Mouse (Mus musculus): Measurements from ENCODE around the gene B4galt3. TPM values are rescaled to one million over a fixed set of nuclear protein-coding genes. Genes with fewer than 3 reads are reported as not detected.
"Not testable (repeated sequence)": the region's sequence is repeated elsewhere in the genome, so short reads cannot be mapped to it uniquely, and the experiment has no call there.

B4galt3 gene
- total RNA-seq, 2 experiments from 2014 or later, result 14.7 to 24.7 TPM

DNA sequence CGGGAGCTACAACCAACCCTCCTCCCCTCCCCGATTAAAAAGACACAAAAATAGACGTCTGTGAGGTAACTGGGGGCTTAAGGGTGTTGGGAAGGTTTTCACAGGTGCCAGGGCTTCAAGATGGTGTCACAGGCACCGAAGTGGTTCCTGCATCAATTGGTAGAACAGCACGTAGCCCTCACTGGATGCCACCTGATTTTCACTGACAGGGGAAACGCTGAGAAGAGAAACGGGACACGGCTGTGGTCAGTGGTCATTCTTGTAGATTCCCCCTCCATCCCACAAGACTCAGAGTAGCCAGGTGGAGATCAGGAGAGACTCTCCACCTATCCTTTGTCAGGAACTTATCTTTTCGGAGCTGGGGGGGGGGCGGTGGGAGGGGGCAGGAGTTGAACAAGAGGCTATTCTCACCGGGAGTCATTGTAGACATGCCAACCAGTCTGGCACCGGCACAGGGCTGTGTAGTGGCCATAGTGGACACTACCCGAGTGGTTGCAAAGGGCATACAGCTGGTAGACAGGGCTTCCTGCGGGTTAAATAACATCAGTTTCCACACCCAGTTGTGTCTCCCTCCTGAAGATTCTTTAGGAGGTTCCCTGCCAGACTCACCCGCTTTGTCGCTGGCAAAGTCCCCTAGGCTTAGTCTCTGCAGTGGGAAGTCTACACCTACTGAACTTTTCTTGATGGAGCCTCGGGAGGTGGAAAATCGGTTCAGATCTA lies 12.1 kb downstream of the B4galt3 start:
- no peak for ATAC-seq (replicated peaks; ENCODE audit: poor library complexity, severe bottlenecking)

GRCm38 (mm10) chr1:171283188-171284160 lies 13.3 kb downstream of the B4galt3 start:
- ATAC-seq (replicated peaks; ENCODE audit: poor library complexity, severe bottlenecking), result peak; percentile 20; the same call in 1 of the 2 replicates

DNA sequence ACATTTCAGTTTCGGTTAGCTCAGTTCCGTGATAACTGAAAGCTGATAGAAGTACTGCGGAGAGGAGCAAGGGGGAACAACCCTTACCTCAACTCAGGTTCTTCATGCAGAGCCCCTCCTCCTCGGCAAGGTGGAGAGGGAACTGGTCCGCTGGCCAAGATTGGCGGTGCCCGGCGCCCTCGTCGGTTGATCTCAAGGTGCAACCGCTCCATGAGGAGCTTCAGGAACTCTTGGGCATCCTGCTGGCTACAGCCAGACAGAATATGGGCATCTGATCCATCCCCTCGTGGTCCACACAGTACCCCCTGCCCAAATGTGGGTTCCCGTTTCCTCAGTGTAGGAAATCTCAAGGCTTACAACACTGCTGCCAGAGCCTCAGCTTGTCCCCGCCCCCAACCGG lies 14.4 kb downstream of the B4galt3 start:
- no peak for ATAC-seq (replicated peaks; ENCODE audit: poor library complexity, severe bottlenecking)

GRCm38 (mm10) chr1:171285096-171285892 lies 15.2 kb downstream of the B4galt3 start:
- no peak for ATAC-seq (replicated peaks; ENCODE audit: poor library complexity, severe bottlenecking)

GRCm38 (mm10) chr1:171286517-171286916 lies 16.4 kb downstream of the B4galt3 start:
- ATAC-seq (replicated peaks; ENCODE audit: poor library complexity, severe bottlenecking), result no peak

- ATAC-seq (replicated peaks; ENCODE audit: poor library complexity, severe bottlenecking), result peak; percentile 90
These were observed 17.3 kb downstream of the B4galt3 start, which contains the start of gene Usp21 for GRCm38 (mm10) chr1:171287136-171288081. Gene Usp21 (minus strand): TSS chr1:171287991.

DNA sequence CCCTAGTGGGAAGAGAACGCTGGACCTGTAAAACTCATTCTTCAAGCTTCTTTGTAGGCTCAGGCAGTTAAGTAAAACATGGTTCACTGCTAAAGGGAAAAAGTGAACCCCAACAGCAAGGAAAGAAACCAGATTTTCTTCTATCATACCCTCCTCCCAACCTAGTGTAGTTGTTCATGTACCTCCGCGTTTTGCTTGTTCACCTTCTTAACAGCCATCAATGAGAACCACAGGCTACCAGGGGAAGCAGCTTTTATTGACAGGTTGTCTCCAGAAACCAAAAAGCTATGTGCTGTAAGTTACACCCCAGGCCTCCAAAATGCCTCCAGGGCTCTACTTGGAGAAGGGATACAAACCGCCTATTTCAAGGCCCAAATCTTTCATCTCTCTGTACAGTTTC lies 18.2 kb downstream of the B4galt3 start:
- ATAC-seq (replicated peaks; ENCODE audit: poor library complexity, severe bottlenecking), result no peak

- no peak for ATAC-seq (replicated peaks; ENCODE audit: poor library complexity, severe bottlenecking)
These were observed 23.2 kb downstream of the B4galt3 start for GRCm38 (mm10) chr1:171293351-171293750.

DNA sequence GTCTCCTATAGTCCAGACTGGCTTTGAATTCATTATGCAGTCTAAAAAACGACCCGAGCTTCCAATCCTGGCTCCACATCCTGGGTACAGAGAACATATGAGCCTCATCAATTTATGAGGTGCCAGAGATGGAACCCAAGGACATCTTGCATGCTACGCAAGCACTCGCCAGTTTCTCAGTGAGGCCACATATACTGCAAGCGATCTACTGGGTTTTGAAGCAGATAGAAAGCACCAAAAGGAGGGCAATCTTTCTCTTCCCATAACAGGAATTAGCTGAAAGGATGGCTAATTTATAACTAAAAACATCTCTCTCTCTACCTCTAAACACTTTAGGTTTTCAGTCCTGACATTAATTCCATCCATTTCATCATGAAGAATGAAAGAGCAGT lies 23.8 kb downstream of the B4galt3 start:
- ATAC-seq (replicated peaks; ENCODE audit: poor library complexity, severe bottlenecking), result no peak

DNA sequence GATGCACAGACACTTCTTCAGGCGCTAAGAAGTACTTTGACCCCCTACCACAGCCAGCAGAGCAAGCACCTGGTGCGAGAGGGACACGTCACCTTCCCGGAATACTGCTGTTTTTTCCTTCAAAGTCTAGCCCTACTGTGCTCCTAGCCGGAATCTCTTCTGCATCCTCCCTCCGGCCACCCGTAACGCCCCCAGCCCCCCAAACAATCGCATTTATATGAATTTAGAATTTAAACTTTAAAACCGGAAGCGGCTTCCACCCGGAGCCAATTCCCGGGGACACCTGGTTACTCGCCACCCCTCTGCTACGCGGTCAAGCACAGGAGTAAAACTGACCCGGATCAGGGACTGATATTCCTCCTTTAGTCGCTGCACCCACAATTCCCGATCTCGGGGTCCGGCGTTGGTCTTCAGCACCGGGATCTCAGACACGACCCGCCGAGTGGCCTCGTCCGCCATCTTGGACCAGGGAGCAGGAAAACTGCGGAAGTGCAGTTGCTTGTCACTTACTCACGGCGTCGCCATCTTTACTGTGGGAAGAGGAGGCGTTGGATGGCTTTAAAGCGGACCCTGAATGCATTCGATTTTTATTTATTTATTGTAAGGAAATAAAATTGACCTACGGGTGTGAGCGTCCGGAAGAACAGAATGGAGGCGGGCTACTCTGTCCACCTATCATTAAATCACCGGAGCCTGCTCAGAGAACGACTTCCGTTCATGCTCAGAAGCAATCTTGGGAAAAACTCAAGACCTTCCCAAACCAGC lies 24.4 kb downstream of the B4galt3 start, which contains the start of gene Ufc1:
Gene Ufc1, minus strand, starts transcription at position 727 of the 765 bp plus-strand sequence.
- peak; percentile 98 for ATAC-seq (replicated peaks; ENCODE audit: poor library complexity, severe bottlenecking)

DNA sequence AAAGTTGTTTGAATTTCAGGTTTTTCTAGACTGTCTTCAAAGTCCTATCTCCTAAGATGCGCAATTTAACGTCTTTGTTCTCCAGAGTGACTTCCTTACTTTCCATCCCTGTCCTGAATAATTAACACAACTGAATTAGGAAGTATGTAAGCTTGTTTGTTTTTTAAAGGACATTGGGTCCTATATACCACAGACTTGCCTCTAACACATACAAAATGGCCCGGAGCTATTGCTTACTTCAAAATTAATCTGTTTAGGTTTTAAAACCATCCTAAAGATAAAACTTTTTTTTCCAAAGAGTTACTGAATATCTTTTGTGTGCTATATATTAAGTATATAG lies 24.9 kb downstream of the B4galt3 start:
- ATAC-seq (replicated peaks; ENCODE audit: poor library complexity, severe bottlenecking), result no peak

DNA sequence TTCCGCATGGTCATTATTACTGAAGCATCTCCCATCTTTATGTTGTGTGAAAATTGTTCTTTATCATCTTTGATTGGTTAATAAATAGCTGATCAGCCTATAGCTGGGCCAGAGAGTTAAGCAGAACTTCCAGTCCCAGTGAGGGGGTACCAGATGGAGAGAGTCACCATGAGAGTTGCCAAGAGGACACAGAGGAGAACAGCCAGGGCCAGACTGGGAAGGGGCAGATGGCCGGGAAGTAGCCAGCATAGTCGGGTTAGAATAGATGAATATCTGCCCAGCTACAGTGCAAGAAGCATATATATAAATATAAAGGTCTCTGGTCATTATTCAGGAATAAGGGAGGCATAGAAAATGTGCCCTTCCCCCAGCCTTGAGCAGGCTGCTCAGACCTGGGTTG lies 28.1 kb downstream of the B4galt3 start:
- ATAC-seq (replicated peaks; ENCODE audit: poor library complexity, severe bottlenecking), result no peak

- ATAC-seq (replicated peaks; ENCODE audit: poor library complexity, severe bottlenecking), result not testable (repeated sequence)
These were observed 36.0 kb downstream of the B4galt3 start for GRCm38 (mm10) chr1:171306157-171306556.

DNA sequence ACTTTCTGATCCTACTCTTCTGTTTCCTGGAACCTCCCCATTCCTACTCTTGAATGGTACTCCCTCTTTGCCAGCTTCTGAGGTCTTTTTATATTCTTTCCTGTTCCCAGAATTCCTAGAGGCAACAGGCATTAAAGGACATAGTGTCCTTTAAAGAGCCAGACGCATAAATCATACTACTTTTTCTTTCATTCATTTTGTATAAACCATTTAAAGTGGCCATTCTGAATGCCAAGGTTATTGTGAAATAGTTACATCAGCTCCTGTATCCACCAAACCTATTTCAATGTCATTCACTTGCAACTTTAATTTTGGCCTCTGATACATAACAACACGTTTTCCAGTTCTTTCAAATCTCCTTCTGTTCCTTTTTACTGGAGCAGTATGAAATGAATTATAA lies 39.2 kb downstream of the B4galt3 start:
- ATAC-seq (replicated peaks; ENCODE audit: poor library complexity, severe bottlenecking), result no peak

- ATAC-seq (replicated peaks; ENCODE audit: poor library complexity, severe bottlenecking), result no peak
These were observed 49.6 kb downstream of the B4galt3 start for GRCm38 (mm10) chr1:171319748-171320147.

DNA sequence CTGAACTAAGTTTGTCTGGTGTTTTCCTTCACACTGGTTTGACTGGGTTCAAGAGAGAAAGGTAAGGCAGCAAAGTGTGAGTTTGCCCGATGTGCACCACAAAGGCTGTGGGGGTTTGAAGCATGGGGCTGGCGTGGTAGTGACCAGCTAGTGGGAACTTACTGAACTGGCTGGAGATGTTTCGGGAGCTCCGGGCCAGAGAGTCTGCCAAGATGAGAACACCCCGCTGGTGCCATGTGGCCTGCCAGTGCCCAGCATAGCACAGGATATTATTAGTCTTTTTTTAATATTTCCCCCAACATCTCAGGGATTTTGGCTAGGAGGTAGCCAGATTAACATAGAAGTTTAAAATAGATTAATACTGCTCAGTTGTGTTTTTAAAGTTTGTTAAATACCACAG lies 50.0 kb downstream of the B4galt3 start:
- ATAC-seq (replicated peaks; ENCODE audit: poor library complexity, severe bottlenecking), result no peak

GRCm38 (mm10) chr1:171321415-171321814 lies 51.3 kb downstream of the B4galt3 start:
- peak; percentile 63 for ATAC-seq (replicated peaks; ENCODE audit: poor library complexity, severe bottlenecking)

- ATAC-seq (replicated peaks; ENCODE audit: poor library complexity, severe bottlenecking), result peak; percentile 48
These were observed 51.9 kb downstream of the B4galt3 start for GRCm38 (mm10) chr1:171322012-171322411.

DNA sequence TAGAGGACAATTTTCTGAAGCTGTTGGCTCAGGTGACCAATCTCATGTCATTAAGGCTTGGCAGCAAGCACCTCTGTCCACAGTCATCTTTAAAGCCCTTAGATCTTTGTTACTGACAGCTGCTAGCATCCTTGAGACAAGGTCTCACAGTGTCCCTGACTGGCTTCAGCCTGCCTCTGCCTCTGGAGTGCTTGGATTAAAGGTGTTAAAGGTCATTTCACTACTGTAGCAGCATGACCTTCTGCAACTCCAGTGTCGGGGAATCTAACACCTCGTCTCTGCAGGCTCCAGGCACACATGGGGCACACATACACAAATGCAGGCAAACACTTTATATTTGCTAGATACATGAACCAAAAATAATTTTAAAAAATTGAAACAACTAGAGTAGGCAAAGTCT lies 55.4 kb downstream of the B4galt3 start:
- no peak for ATAC-seq (replicated peaks; ENCODE audit: poor library complexity, severe bottlenecking)

Measured in granulocyte monocyte progenitor cell, adult 5-6 weeks (primary cell).